Mouse (Mus musculus): ENCODE data around the gene Ptges2.
A peak's percentile ranks its signal among the peaks of the same experiment; 100 is the strongest.

The Ptges2 gene

GRCm38 (mm10) chr2:32441550-32441949 is 45.9 kb downstream of the Ptges2 start:
- DNase-seq: no peak

GRCm38 (mm10) chr2:32445535-32445934 is 49.8 kb downstream of the Ptges2 start:
- no peak for DNase-seq

GRCm38 (mm10) chr2:32447264-32447936 is 51.7 kb downstream of the Ptges2 start:
- DNase-seq: no peak

DNA sequence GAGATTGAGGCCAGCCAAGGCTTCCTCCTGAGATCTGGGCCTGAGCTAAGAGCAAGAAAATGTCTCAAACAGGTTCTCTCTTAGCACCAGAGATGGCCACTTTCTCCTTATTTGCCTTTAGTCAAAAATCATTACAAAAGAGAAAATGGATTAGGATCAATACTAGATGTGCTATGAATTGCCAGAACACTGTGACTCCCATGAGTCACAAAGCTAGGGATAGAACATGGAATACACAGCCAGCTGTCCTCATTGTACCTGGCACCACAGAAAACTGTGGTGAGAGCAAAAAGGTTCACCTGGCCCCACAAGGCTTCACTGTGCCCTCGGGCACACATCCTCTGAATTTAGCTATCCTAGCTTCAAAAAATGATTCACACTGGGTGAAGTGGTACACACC is 52.8 kb downstream of the Ptges2 start:
- no peak for DNase-seq

- no peak for DNase-seq
Observed at GRCm38 (mm10) chr2:32449761-32450754, 54.4 kb downstream of the Ptges2 start, which contains the start of gene Naif1. Gene Naif1, plus strand, starts transcription at chr2:32450457.

- DNase-seq: peak; percentile 97
Observed at GRCm38 (mm10) chr2:32450881-32451844, 55.5 kb downstream of the Ptges2 start, which contains the start of gene Slc25a25. Gene Slc25a25, minus strand, starts transcription at chr2:32451445.

DNA sequence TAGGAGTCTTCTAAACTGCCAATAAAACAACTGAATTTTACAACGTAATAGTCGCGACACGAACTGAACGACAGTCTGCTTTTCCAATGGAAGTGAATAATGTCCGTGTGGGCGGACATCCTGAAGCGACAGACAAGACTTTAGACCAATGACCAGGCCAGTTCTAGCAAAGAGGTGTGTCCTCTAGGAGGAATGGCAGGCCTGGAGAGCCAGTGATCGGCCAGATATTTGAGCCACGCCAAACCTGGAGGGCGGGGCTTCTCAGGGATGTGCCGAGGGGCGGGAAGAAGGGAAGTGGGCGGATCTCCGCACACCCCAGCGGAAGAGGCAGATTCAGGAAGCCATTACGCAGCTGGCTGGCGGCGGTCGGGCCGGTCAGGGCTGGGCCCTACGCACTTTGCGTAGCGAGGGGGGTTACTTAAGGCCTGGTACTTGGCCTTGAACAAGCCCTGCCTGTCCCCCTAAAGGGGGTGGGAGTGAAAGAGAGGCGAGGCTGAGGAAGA is 56.2 kb downstream of the Ptges2 start:
- DNase-seq: peak; percentile 99

DNA sequence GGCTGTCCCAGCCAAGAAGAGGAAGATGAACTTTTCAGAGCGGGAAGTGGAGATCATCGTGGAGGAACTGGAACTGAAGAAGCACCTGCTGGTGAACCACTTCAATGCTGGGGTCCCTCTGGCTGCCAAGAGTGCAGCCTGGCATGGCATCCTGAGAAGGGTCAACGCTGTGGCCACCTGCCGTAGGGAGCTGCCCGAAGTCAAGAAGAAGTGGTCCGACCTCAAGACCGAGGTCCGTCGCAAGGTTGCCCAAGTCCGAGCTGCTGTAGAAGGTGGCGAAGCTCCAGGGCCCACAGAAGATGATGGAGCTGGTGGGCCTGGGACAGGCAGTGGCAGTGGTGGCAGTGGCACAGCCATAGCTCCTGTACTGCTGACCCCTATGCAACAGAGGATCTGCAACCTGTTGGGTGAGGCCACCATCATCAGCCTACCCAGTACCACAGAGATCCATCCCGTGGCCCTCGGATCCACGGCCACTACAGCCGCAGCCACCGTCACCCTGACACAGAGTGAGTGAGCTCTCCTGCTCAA is 56.8 kb downstream of the Ptges2 start:
- peak; percentile 40 for DNase-seq

DNA sequence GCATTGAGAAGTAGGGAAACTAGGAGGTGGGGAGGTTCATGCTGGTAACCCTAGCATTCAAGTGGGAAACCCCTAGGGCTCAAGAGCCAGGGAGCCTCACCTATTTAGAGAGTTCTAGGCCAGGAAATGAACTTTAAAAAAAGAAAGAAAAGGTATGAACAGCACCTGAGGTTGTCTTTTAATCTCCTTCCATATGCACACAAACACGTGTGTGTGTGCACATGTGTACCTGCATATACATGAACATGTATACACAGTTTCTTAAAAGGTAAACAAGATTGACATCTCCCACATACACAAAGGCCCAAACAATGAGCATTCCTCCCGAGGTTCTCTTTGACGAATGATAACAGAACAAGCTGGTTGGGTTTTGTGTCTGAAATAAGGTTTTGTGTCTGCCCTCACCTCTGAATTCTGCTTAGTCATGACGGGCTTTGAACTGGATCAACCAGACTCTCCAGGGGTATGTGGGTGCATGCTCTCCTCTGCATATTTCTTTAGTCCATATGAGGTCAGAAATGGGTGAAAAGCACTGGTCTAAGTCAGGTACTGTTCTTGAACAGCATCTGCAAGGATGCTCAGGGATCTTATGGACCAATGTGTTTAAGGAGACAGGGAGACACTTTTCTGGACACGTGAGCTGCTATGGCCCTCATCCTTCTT is 58.1 kb downstream of the Ptges2 start:
- no peak for DNase-seq

- no peak for DNase-seq
Observed at GRCm38 (mm10) chr2:32454633-32455032, 58.9 kb downstream of the Ptges2 start.

DNA sequence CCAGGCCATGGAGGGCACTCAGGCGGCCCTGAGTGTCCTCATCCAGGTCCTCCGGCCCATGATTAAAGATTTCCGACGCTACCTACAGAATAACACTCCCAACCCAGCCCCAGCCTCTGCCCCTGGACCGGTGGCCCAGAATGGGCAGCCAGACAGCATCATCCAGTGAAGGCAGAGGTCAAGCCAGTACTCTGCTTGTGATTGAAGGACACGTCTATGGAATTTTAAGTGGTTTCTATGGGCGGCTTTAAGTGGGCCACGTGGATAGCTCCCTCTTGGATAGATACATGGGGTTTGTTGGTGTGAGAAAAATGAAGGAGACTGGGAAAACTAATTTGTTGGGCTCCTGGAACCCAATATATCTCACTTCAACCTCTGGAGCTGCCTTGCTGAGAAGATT is 59.4 kb downstream of the Ptges2 start:
- no peak for DNase-seq
